Mouse (Mus musculus): ENCODE measurements at regions not wholly inside any gene's neighbourhood (a gene's known extent, or its start where the extent isn't known, plus 50 kb on each side); places are given as distances from the start of the nearest gene placed in this dataset.
A peak's percentile ranks its signal among the peaks of the same experiment; 100 is the strongest.

GRCm38 (mm10) chr1:145379739-145380138, 604.5 kb upstream of the Rgs18 start:
- peak; percentile 26 for DNase-seq (ENCODE audit: low spot score)

- no peak for DNase-seq (ENCODE audit: low spot score)
Observed at GRCm38 (mm10) chr1:145377031-145377430, 601.8 kb upstream of the Rgs18 start.

GRCm38 (mm10) chr1:145376069-145376468, 600.8 kb upstream of the Rgs18 start:
- DNase-seq (ENCODE audit: low spot score) = no peak

GRCm38 (mm10) chr1:145363796-145364195, 588.6 kb upstream of the Rgs18 start:
- no peak for DNase-seq (ENCODE audit: low spot score)

- DNase-seq (ENCODE audit: low spot score) = no peak
Observed at GRCm38 (mm10) chr1:145344821-145345220, 569.6 kb upstream of the Rgs18 start.

- DNase-seq (ENCODE audit: low spot score) = no peak
Observed at GRCm38 (mm10) chr1:145344356-145344755, 569.1 kb upstream of the Rgs18 start.

- no peak for DNase-seq (ENCODE audit: low spot score)
Observed at GRCm38 (mm10) chr1:145336879-145337278, 561.6 kb upstream of the Rgs18 start.

GRCm38 (mm10) chr1:145292931-145293330, 517.7 kb upstream of the Rgs18 start:
- DNase-seq (ENCODE audit: low spot score) = no peak

All from layer of hippocampus, adult 9-10 months (tissue).